Mouse (Mus musculus): ENCODE measurements around the gene Dyrk1a. TPM values are rescaled to one million over a fixed set of nuclear protein-coding genes. Genes with fewer than 3 reads are reported as not detected.

Dyrk1a gene
- total and polyA plus RNA-seq, 3 experiments = 32.4 to 53.7 (median 40.4) TPM

DNA sequence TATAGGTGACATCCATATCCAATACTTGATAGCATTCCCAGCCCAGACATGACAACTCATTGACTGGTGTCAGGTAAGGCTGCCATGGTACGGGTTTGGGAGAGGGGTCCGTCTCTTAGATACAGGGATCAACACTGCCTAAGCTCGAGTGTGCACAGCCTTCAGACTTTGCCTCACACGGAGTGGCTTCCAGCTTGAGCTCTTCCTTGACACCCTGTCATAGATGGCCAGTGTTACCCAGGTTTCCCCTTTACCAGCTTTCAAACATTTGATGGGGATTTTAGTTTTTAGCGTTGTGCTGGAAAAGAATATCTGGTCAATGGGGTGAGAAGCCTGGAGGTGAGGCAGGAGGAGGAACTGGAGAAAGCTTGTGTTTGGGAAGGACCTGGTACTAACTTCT lies 2.1 kb upstream of the Dyrk1a start:
- Histone ChIP-seq H3K79me2 (replicated peaks; ENCODE audit: control insufficient read depth, extremely low read depth, insufficient read depth, poor library complexity, severe bottlenecking) (peaks cover 29% of the 10 kb centered on the region), H3K4me2 (ENCODE audit: insufficient read depth, low read depth, poor library complexity, severe bottlenecking) (peak overlapping the region; percentile 76; the same call in 1 of the 2 replicates), H3K9ac (ENCODE audit: insufficient read depth, low read depth) (no peak overlapping the region), H3K4me3 (replicated peaks in 1 of 3; ENCODE audit: low read depth in 2 of 3, low read length in 2 of 3, poor library complexity in 1 of 3) (no peak overlapping the region), H3K36me3 (replicated peaks in 1 of 2; ENCODE audit: control insufficient read depth in 1 of 2, insufficient read depth in 1 of 2, low read length in 1 of 2) (peaks cover 0 to 2% of the 10 kb centered on the region in 2 experiments), H3K4me1 (ENCODE audit: control insufficient read depth in 1 of 2, insufficient read depth in 2 of 2) (peaks cover 7 to 20% of the 10 kb centered on the region in 2 experiments; a peak in 3 of 4 replicates), H3K9me3 (replicated peaks; ENCODE audit: low read length) (peaks cover 2% of the 10 kb centered on the region), H3K27me3 (replicated peaks) (no peaks in the 10 kb centered on the region), H3K27ac (ENCODE audit: insufficient read depth, low read depth) (no peak overlapping the region)
- in situ Hi-C loops (cut with MboI; ENCODE audit: low pct_ligation_motif_present, low pct_unique_long_range_greater_than_20kb, low sequenced_read_pairs) (no loop called here), dilution Hi-C loops (cut with MboI; ENCODE audit: extremely low pct_ligation_motif_present, extremely low pct_unique_long_range_greater_than_20kb, low sequenced_read_pairs) (no loop called here)
- DNase-seq (ENCODE audit: extremely low read depth) = no peak
- no peak for TF ChIP-seq MEF2A (IDR thresholded peaks at IDR 0.05; ENCODE audit: borderline replicate concordance, low read depth, low read length)
- TF ChIP-seq USF2 (conservative IDR thresholded peaks at IDR 0.05; ENCODE audit: low read depth, low read length) = no peak
- no peak for TF ChIP-seq ETS1 (conservative IDR thresholded peaks at IDR 0.05; ENCODE audit: low read depth, low read length)
- no peak for TF ChIP-seq ZC3H11A (IDR thresholded peaks at IDR 0.05; ENCODE audit: low read depth, low read length)
- no peak for TF ChIP-seq KAT2A (IDR thresholded peaks at IDR 0.05; ENCODE audit: insufficient replicate concordance, low read length)
- no peak for TF ChIP-seq NELFE (IDR thresholded peaks at IDR 0.05; ENCODE audit: low read depth, low read length)
- no peak for TF ChIP-seq CHD1 (IDR thresholded peaks at IDR 0.05; ENCODE audit: low read depth, low read length)
- TF ChIP-seq UBTF (IDR thresholded peaks at IDR 0.05; ENCODE audit: low read depth, low read length) = no peak
- TF ChIP-seq MAFK (IDR thresholded peaks at IDR 0.05; ENCODE audit: insufficient replicate concordance, low read length) = no peak
- TF ChIP-seq HCFC1 (IDR thresholded peaks at IDR 0.05; ENCODE audit: low read depth, low read length) = no peak
- no peak for TF ChIP-seq ZMIZ1 (IDR thresholded peaks at IDR 0.05; ENCODE audit: low read depth, low read length)
- no peak for TF ChIP-seq MXI1 (IDR thresholded peaks at IDR 0.05; ENCODE audit: low read depth, low read length)
- TF ChIP-seq MYC (IDR thresholded peaks at IDR 0.05; ENCODE audit: low read depth, low read length) = no peak
- TF ChIP-seq GABPA (IDR thresholded peaks at IDR 0.05; ENCODE audit: insufficient replicate concordance, low read depth, low read length) = no peak
- TF ChIP-seq NRF1 (IDR thresholded peaks at IDR 0.05; ENCODE audit: low read depth, low read length) = no peak
- TF ChIP-seq USF1 (IDR thresholded peaks at IDR 0.05; ENCODE audit: low read depth, low read length) = no peak
- TF ChIP-seq SIN3A (IDR thresholded peaks at IDR 0.05; ENCODE audit: low read length) = no peak; the same call in 1 of the 2 replicates
- no peak for TF ChIP-seq MAX (IDR thresholded peaks at IDR 0.05; ENCODE audit: low read length)

- Histone ChIP-seq H3K9ac (ENCODE audit: insufficient read depth, low read depth) (peak overlapping the region; percentile 78), H3K27me3 (replicated peaks) (no peaks in the 10 kb centered on the region), H3K4me3 (replicated peaks in 1 of 3; ENCODE audit: low read depth in 2 of 3, low read length in 2 of 3, poor library complexity in 1 of 3) (peak overlapping the region; percentile 50 to 88 (median 69)), H3K79me2 (replicated peaks; ENCODE audit: control insufficient read depth, extremely low read depth, insufficient read depth, poor library complexity, severe bottlenecking) (peaks cover 37% of the 10 kb centered on the region), H3K36me3 (replicated peaks in 1 of 2; ENCODE audit: control insufficient read depth in 1 of 2, insufficient read depth in 1 of 2, low read length in 1 of 2) (peaks cover 0 to 5% of the 10 kb centered on the region in 2 experiments), H3K4me2 (ENCODE audit: insufficient read depth, low read depth, poor library complexity, severe bottlenecking) (peak overlapping the region; percentile 76), H3K4me1 (ENCODE audit: control insufficient read depth in 1 of 2, insufficient read depth in 2 of 2) (peaks cover 11 to 28% of the 10 kb centered on the region in 2 experiments), H3K27ac (ENCODE audit: insufficient read depth, low read depth) (peak overlapping the region; percentile 86), H3K9me3 (replicated peaks; ENCODE audit: low read length) (no peaks in the 10 kb centered on the region)
- dilution Hi-C loops (cut with MboI; ENCODE audit: extremely low pct_ligation_motif_present, extremely low pct_unique_long_range_greater_than_20kb, low sequenced_read_pairs) (no loop called here), in situ Hi-C loops (cut with MboI; ENCODE audit: low pct_ligation_motif_present, low pct_unique_long_range_greater_than_20kb, low sequenced_read_pairs) (no loop called here)
- peak; percentile 66 for DNase-seq (ENCODE audit: extremely low read depth)
- TF ChIP-seq MEF2A (IDR thresholded peaks at IDR 0.05; ENCODE audit: borderline replicate concordance, low read depth, low read length) (no peak), JUND (conservative IDR thresholded peaks at IDR 0.05; ENCODE audit: low read depth, low read length) (no peak), JUN (IDR thresholded peaks at IDR 0.05; ENCODE audit: insufficient read depth, low read depth, low read length) (no peak), RAD21 (IDR thresholded peaks at IDR 0.05; ENCODE audit: low read depth, low read length) (no peak), MAZ (IDR thresholded peaks at IDR 0.05; ENCODE audit: low read depth, low read length) (no peak), ZKSCAN1 (IDR thresholded peaks at IDR 0.05; ENCODE audit: borderline replicate concordance, low read depth, low read length) (no peak), NRF1 (IDR thresholded peaks at IDR 0.05; ENCODE audit: low read depth, low read length) (no peak; the same call in none of the 2 replicates), ZC3H11A (IDR thresholded peaks at IDR 0.05; ENCODE audit: low read depth, low read length) (no peak), BHLHE40 (IDR thresholded peaks at IDR 0.05; ENCODE audit: low read depth, low read length) (no peak), CHD1 (IDR thresholded peaks at IDR 0.05; ENCODE audit: low read depth, low read length) (peak; percentile 80; the same call in 1 of the 2 replicates), EP300 (IDR thresholded peaks at IDR 0.05; ENCODE audit: low read length) (no peak; the same call in 1 of the 2 replicates), ZMIZ1 (IDR thresholded peaks at IDR 0.05; ENCODE audit: low read depth, low read length) (no peak; the same call in 1 of the 2 replicates), HCFC1 (IDR thresholded peaks at IDR 0.05; ENCODE audit: low read depth, low read length) (no peak), USF1 (IDR thresholded peaks at IDR 0.05; ENCODE audit: low read depth, low read length) (no peak), TBP (conservative IDR thresholded peaks at IDR 0.05; ENCODE audit: low read depth, low read length) (no peak), ELF1 (IDR thresholded peaks at IDR 0.05; ENCODE audit: low read depth, low read length) (no peak; the same call in none of the 2 replicates), MAX (IDR thresholded peaks at IDR 0.05; ENCODE audit: low read length) (no peak), KAT2A (IDR thresholded peaks at IDR 0.05; ENCODE audit: insufficient replicate concordance, low read length) (no peak), IRF4 (IDR thresholded peaks at IDR 0.05; ENCODE audit: low read depth, low read length) (peak; percentile 44; the same call in 1 of the 2 replicates)
These were observed 1.2 kb upstream of the Dyrk1a start for GRCm38 (mm10) chr16:94568335-94569228.
